Mouse (Mus musculus): ENCODE measurements around the gene Nisch. TPM values are rescaled to one million over a fixed set of nuclear protein-coding genes. Genes with fewer than 3 reads are reported as not detected.

Nisch gene
- polyA plus RNA-seq, 1 experiment from 2014 or later: 346 TPM

- Histone ChIP-seq H3K4me3 (ENCODE audit: low read depth, low read length) (no peak overlapping the region), H3K27ac (replicated peaks; ENCODE audit: low read depth, low read length) (no peak overlapping the region), H3K27me3 (ENCODE audit: control insufficient read depth, insufficient read depth, low read length) (no peaks in the 10 kb centered on the region), H3K36me3 (ENCODE audit: control insufficient read depth, insufficient read depth, low read length) (no peaks in the 10 kb centered on the region), H3K4me1 (ENCODE audit: control insufficient read depth, insufficient read depth, low read length) (0 out of 2 replicates have a peak, but pooled peaks cover 3% of the 10 kb centered on the region), H3K4me2 (ENCODE audit: low read depth, severe bottlenecking) (no peak overlapping the region), H3K9me3 (ENCODE audit: control insufficient read depth, low read length) (no peaks in the 10 kb centered on the region), H3K9ac (ENCODE audit: low read length) (no peak overlapping the region)
- 84% methylated on average over 6 of the region's 6 CpGs for whole genome bisulfite sequencing
- no peak for ATAC-seq (ENCODE audit: insufficient number of reproducible peaks, low FRiP score, low TSS enrichment, low read depth)
- DNase-seq (ENCODE audit: low spot score): no peak
These were observed 4.9 kb downstream of the Nisch start for GRCm38 (mm10) chr14:31211854-31212253.

- peaks cover under 1% of the 10 kb centered on the region; the same call in 1 of the 2 replicates for H3K36me3 ChIP-seq (ENCODE audit: control insufficient read depth, insufficient read depth, low read length)
- no peak overlapping the region for H3K27ac ChIP-seq (replicated peaks; ENCODE audit: low read depth, low read length)
- DNase-seq (ENCODE audit: low spot score): no peak
- 71% methylated on average over 4 of the region's 4 CpGs for WGBS
- H3K4me1 ChIP-seq (ENCODE audit: control insufficient read depth, insufficient read depth, low read length): peaks cover 9% of the 10 kb centered on the region; the same call in 1 of the 2 replicates
- no peak for ATAC-seq (ENCODE audit: insufficient number of reproducible peaks, low FRiP score, low TSS enrichment, low read depth)
- H3K4me2 ChIP-seq (ENCODE audit: low read depth, severe bottlenecking): no peak overlapping the region
- no peaks in the 10 kb centered on the region for H3K9me3 ChIP-seq (ENCODE audit: control insufficient read depth, low read length)
- H3K4me3 ChIP-seq (ENCODE audit: low read depth, low read length): no peak overlapping the region
- H3K27me3 ChIP-seq (ENCODE audit: control insufficient read depth, insufficient read depth, low read length): no peaks in the 10 kb centered on the region
- no peak overlapping the region for H3K9ac ChIP-seq (ENCODE audit: low read length)
These were observed 7.6 kb downstream of the Nisch start for GRCm38 (mm10) chr14:31209133-31209557.

- 83% methylated on average over 2 of the region's 2 CpGs for WGBS
- no peak for ATAC-seq (ENCODE audit: insufficient number of reproducible peaks, low FRiP score, low TSS enrichment, low read depth)
- Histone ChIP-seq H3K4me1 (ENCODE audit: control insufficient read depth, insufficient read depth, low read length) (peaks cover 9% of the 10 kb centered on the region; the same call in 1 of the 2 replicates), H3K27me3 (ENCODE audit: control insufficient read depth, insufficient read depth, low read length) (no peaks in the 10 kb centered on the region), H3K4me2 (ENCODE audit: low read depth, severe bottlenecking) (peak within 1 kb of the TSS; percentile 94), H3K9ac (ENCODE audit: low read length) (peak within 1 kb of the TSS; percentile 82; the same call in 1 of the 2 replicates), H3K4me3 (ENCODE audit: low read depth, low read length) (peak within 1 kb of the TSS; percentile 66; the same call in 1 of the 2 replicates), H3K36me3 (ENCODE audit: control insufficient read depth, insufficient read depth, low read length) (peaks cover 8% of the 10 kb centered on the region; the same call in 1 of the 2 replicates), H3K27ac (replicated peaks; ENCODE audit: low read depth, low read length) (no peak within 1 kb of the TSS), H3K9me3 (ENCODE audit: control insufficient read depth, low read length) (no peaks in the 10 kb centered on the region)
- no peak for DNase-seq (ENCODE audit: low spot score)
These were observed 8.7 kb downstream of the Nisch start, which contains the start of gene Tnnc1 for GRCm38 (mm10) chr14:31208084-31208483. TSS of gene Tnnc1 (plus strand) at chr14:31208312.

- Histone ChIP-seq H3K27ac (replicated peaks; ENCODE audit: low read depth, low read length) (no peak overlapping the region), H3K9ac (ENCODE audit: low read length) (peak overlapping the region; percentile 82), H3K4me1 (ENCODE audit: control insufficient read depth, insufficient read depth, low read length) (peaks cover 9% of the 10 kb centered on the region; the same call in 1 of the 2 replicates), H3K36me3 (ENCODE audit: control insufficient read depth, insufficient read depth, low read length) (peaks cover 12% of the 10 kb centered on the region; the same call in 1 of the 2 replicates), H3K27me3 (ENCODE audit: control insufficient read depth, insufficient read depth, low read length) (no peaks in the 10 kb centered on the region), H3K4me2 (ENCODE audit: low read depth, severe bottlenecking) (peak overlapping the region; percentile 94), H3K4me3 (ENCODE audit: low read depth, low read length) (peak overlapping the region; percentile 66), H3K9me3 (ENCODE audit: control insufficient read depth, low read length) (no peaks in the 10 kb centered on the region)
- ATAC-seq (ENCODE audit: insufficient number of reproducible peaks, low FRiP score, low TSS enrichment, low read depth) (no peak), DNase-seq (ENCODE audit: low spot score) (no peak)
- 83% methylated on average over 13 of the region's 13 CpGs for WGBS
These were observed 9.5 kb downstream of the Nisch start for GRCm38 (mm10) chr14:31207070-31207830.

GRCm38 (mm10) chr14:31206472-31206981 lies 10.2 kb downstream of the Nisch start:
- Histone ChIP-seq H3K9me3 (ENCODE audit: control insufficient read depth, low read length) (no peaks in the 10 kb centered on the region), H3K36me3 (ENCODE audit: control insufficient read depth, insufficient read depth, low read length) (peaks cover 15% of the 10 kb centered on the region; the same call in 1 of the 2 replicates), H3K4me3 (ENCODE audit: low read depth, low read length) (peak overlapping the region; percentile 66), H3K4me2 (ENCODE audit: low read depth, severe bottlenecking) (peak overlapping the region; percentile 94), H3K4me1 (ENCODE audit: control insufficient read depth, insufficient read depth, low read length) (peaks cover 9% of the 10 kb centered on the region; the same call in 1 of the 2 replicates), H3K9ac (ENCODE audit: low read length) (peak overlapping the region; percentile 82), H3K27me3 (ENCODE audit: control insufficient read depth, insufficient read depth, low read length) (no peaks in the 10 kb centered on the region), H3K27ac (replicated peaks; ENCODE audit: low read depth, low read length) (peak overlapping the region; percentile 82)
- DNase-seq (ENCODE audit: low spot score) (peak; percentile 95), ATAC-seq (ENCODE audit: insufficient number of reproducible peaks, low FRiP score, low TSS enrichment, low read depth) (peak; percentile 71)
- under 1% methylated on average over 40 of the region's 48 CpGs for WGBS

- Histone ChIP-seq H3K36me3 (ENCODE audit: control insufficient read depth, insufficient read depth, low read length) (peaks cover 15% of the 10 kb centered on the region; the same call in 1 of the 2 replicates), H3K4me3 (ENCODE audit: low read depth, low read length) (peak overlapping the region; percentile 66), H3K4me2 (ENCODE audit: low read depth, severe bottlenecking) (peak overlapping the region; percentile 94), H3K9me3 (ENCODE audit: control insufficient read depth, low read length) (no peaks in the 10 kb centered on the region), H3K4me1 (ENCODE audit: control insufficient read depth, insufficient read depth, low read length) (peaks cover 9% of the 10 kb centered on the region; the same call in 1 of the 2 replicates), H3K9ac (ENCODE audit: low read length) (peak overlapping the region; percentile 82), H3K27me3 (ENCODE audit: control insufficient read depth, insufficient read depth, low read length) (no peaks in the 10 kb centered on the region), H3K27ac (replicated peaks; ENCODE audit: low read depth, low read length) (peak overlapping the region; percentile 82)
- DNase-seq (ENCODE audit: low spot score): peak; percentile 64
- ATAC-seq (ENCODE audit: insufficient number of reproducible peaks, low FRiP score, low TSS enrichment, low read depth): peak; percentile 72
- WGBS: 1% methylated on average over 39 of the region's 39 CpGs
These were observed 10.9 kb downstream of the Nisch start for GRCm38 (mm10) chr14:31205562-31206467.

GRCm38 (mm10) chr14:31205244-31205561 lies 11.5 kb downstream of the Nisch start:
- H3K9ac ChIP-seq (ENCODE audit: low read length): peak overlapping the region; percentile 82
- H3K4me1 ChIP-seq (ENCODE audit: control insufficient read depth, insufficient read depth, low read length): peaks cover 9% of the 10 kb centered on the region; the same call in 1 of the 2 replicates
- peaks cover 18% of the 10 kb centered on the region for H3K36me3 ChIP-seq (ENCODE audit: control insufficient read depth, insufficient read depth, low read length)
- no peaks in the 10 kb centered on the region for H3K9me3 ChIP-seq (ENCODE audit: control insufficient read depth, low read length)
- H3K27ac ChIP-seq (replicated peaks; ENCODE audit: low read depth, low read length): peak overlapping the region; percentile 82; the same call in 1 of the 2 replicates
- DNase-seq (ENCODE audit: low spot score) (peak; percentile 55), ATAC-seq (ENCODE audit: insufficient number of reproducible peaks, low FRiP score, low TSS enrichment, low read depth) (no peak)
- peak overlapping the region; percentile 66 for H3K4me3 ChIP-seq (ENCODE audit: low read depth, low read length)
- peak overlapping the region; percentile 94 for H3K4me2 ChIP-seq (ENCODE audit: low read depth, severe bottlenecking)
- WGBS: 32% methylated on average over 8 of the region's 8 CpGs
- H3K27me3 ChIP-seq (ENCODE audit: control insufficient read depth, insufficient read depth, low read length): no peaks in the 10 kb centered on the region

- peaks cover 21% of the 10 kb centered on the region for H3K36me3 ChIP-seq (ENCODE audit: control insufficient read depth, insufficient read depth, low read length)
- H3K4me3 ChIP-seq (ENCODE audit: low read depth, low read length): peak overlapping the region; percentile 66
- H3K27me3 ChIP-seq (ENCODE audit: control insufficient read depth, insufficient read depth, low read length): no peaks in the 10 kb centered on the region
- H3K9ac ChIP-seq (ENCODE audit: low read length): peak overlapping the region; percentile 82
- peaks cover 9% of the 10 kb centered on the region; the same call in 1 of the 2 replicates for H3K4me1 ChIP-seq (ENCODE audit: control insufficient read depth, insufficient read depth, low read length)
- ATAC-seq (ENCODE audit: insufficient number of reproducible peaks, low FRiP score, low TSS enrichment, low read depth): no peak
- no peaks in the 10 kb centered on the region for H3K9me3 ChIP-seq (ENCODE audit: control insufficient read depth, low read length)
- DNase-seq (ENCODE audit: low spot score): no peak
- 72% methylated on average over 4 of the region's 4 CpGs for whole genome bisulfite sequencing
- peak overlapping the region; percentile 94 for H3K4me2 ChIP-seq (ENCODE audit: low read depth, severe bottlenecking)
- H3K27ac ChIP-seq (replicated peaks; ENCODE audit: low read depth, low read length): no peak overlapping the region
These were observed 11.9 kb downstream of the Nisch start for GRCm38 (mm10) chr14:31204844-31205243.
